Mouse (Mus musculus) forebrain, embryonic 13.5 days (tissue): ENCODE results near the gene Gm9733. TPM values are rescaled to one million over a fixed set of nuclear protein-coding genes. Genes with fewer than 3 reads are reported as not detected.
"Not testable (repeated sequence)": the region's sequence is repeated elsewhere in the genome, so short reads cannot be mapped to it uniquely, and the experiment has no call there.

Experiments used
- ATAC-seq: fragments of 200-750 bp; cut with Nextera tagmentation; 2 replicates; pipeline ENCODE4 v1.8.0; 2017
- H3K27ac ChIP-seq: fragments of 300-500 bp; sonication (generic); 2 replicates; pipeline ENCODE4 v1.5.1; 2015; ENCODE audit warnings: inconsistent platforms, mild to moderate bottlenecking, moderate library complexity
- H3K27me3 ChIP-seq: fragments of 300-500 bp; sonication (generic); 2 replicates; pipeline ENCODE4 v1.6.1; 2015; ENCODE audit warnings: mild to moderate bottlenecking, inconsistent platforms
- H3K36me3 ChIP-seq: fragments of 300-500 bp; sonication (generic); 2 replicates; pipeline ENCODE4 v1.6.1; 2015; ENCODE audit warnings: mild to moderate bottlenecking, inconsistent platforms; ENCODE audit not compliant: poor library complexity, severe bottlenecking
- H3K4me1 ChIP-seq: fragments of 300-500 bp; sonication (generic); 2 replicates; pipeline ENCODE4 v1.6.1; 2015; ENCODE audit warnings: inconsistent platforms
- H3K4me2 ChIP-seq: fragments of 300-500 bp; sonication (generic); 2 replicates; pipeline ENCODE4 v1.6.1; 2015; ENCODE audit warnings: inconsistent platforms, mild to moderate bottlenecking, moderate library complexity
- H3K4me3 ChIP-seq: fragments of 300-500 bp; sonication (generic); 2 replicates; pipeline ENCODE4 v1.5.1; 2015; ENCODE audit warnings: mild to moderate bottlenecking, inconsistent platforms
- H3K9ac ChIP-seq: fragments of 300-500 bp; sonication (generic); 2 replicates; pipeline ENCODE4 v1.6.1; 2015; ENCODE audit warnings: mild to moderate bottlenecking, inconsistent platforms
- H3K9me3 ChIP-seq: fragments of 300-500 bp; sonication (generic); replicated peaks from 2 replicates; pipeline ENCODE4 v1.6.1; 2016; ENCODE audit warnings: inconsistent platforms
- WGBS: fragments of 180-500 bp; shearing (Covaris S2); methylation state at CpG from one replicate; pipeline ENCODE4 v1.1.7; 2015; 5-methylcytosine and 5-hydroxymethylcytosine counted together
- polyA plus RNA-seq: library from polyadenylated mRNA; unstranded; fragments of >200 nt; fragmentation: Nextera tagmentation; extraction: Ambion mirVana; gene quantifications from 2 replicates; pipeline ENCODE4 v1.2.1, GENCODE M21; 2015

Gm9733 gene
- not detected in 2 replicates for polyA plus RNA-seq

- Histone ChIP-seq H3K9ac (no peak within 1 kb of the TSS), H3K9me3 (no peaks in the 10 kb centered on the region), H3K4me2 (no peak within 1 kb of the TSS), H3K36me3 (no peaks in the 10 kb centered on the region), H3K27me3 (no peaks in the 10 kb centered on the region), H3K4me1 (no peaks in the 10 kb centered on the region), H3K27ac (no peak within 1 kb of the TSS), H3K4me3 (no peak within 1 kb of the TSS)
- no peak for ATAC-seq
- 92% methylated on average over 3 of the region's 3 CpGs for WGBS
Observed at GRCm38 (mm10) chr3:15332063-15332462, at the start of gene Gm9733. TSS of gene Gm9733 (minus strand) at chr3:15332302.

DNA sequence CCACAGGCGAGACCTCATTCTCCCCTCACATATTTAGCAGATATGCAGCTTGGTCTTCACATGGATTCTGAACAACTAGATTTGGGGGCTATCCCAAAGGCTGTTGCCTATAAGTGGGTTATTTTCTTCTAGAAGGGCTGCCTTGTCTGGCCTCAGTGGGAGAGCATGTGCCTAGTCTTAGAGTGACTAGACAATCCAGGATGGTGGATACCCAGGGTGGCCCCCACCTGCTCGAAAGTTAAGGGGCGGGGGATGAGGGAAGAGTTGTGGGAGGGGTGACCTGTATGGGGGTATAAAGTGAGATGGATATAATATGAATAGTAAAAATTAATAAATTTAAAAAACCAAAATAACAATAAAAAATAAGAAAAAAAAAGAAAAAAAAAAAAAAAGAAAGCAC is 23.6 kb upstream of the Gm9733 start:
- H3K9ac ChIP-seq, H3K4me3 ChIP-seq, H3K4me1 ChIP-seq, H3K9me3 ChIP-seq, ATAC-seq, H3K36me3 ChIP-seq, H3K27ac ChIP-seq, H3K27me3 ChIP-seq, H3K4me2 ChIP-seq: not testable (repeated sequence)
- 86% methylated on average over 3 of the region's 3 CpGs for WGBS

- H3K9ac ChIP-seq, H3K36me3 ChIP-seq, H3K4me1 ChIP-seq, ATAC-seq, H3K4me3 ChIP-seq, H3K27ac ChIP-seq, H3K9me3 ChIP-seq, H3K4me2 ChIP-seq, H3K27me3 ChIP-seq: not testable (repeated sequence)
- WGBS, result 91% methylated on average over 1 of the region's 2 CpGs
Observed at GRCm38 (mm10) chr3:15350318-15350717, 18.2 kb upstream of the Gm9733 start.

GRCm38 (mm10) chr3:15345606-15346005 is 13.5 kb upstream of the Gm9733 start:
- H3K36me3 ChIP-seq, H3K9me3 ChIP-seq, H3K27me3 ChIP-seq, H3K4me1 ChIP-seq, H3K4me2 ChIP-seq, ATAC-seq, H3K4me3 ChIP-seq, H3K27ac ChIP-seq, H3K9ac ChIP-seq: not testable (repeated sequence)
- WGBS, result 59% methylated on average over 3 of the region's 3 CpGs

DNA sequence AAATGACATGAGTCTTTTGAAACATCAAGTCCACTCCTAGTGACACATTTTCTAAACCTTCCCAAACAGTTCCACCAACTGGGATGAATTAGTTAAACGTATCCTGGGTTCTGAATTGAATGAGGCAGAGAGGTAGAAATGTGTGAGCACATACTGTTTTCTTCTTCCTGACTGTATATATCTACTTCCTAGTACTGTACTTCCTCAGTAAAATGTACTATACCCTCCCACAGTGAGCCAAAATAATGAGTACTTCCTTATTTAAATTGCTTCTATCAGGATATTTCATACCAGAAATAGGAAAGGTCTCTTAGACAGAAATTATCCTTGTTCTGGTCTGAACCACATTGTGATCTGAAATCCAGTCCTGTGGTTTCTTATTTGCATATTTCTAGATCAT is 8.2 kb upstream of the Gm9733 start:
- no peak overlapping the region for H3K9ac ChIP-seq
- H3K9me3 ChIP-seq, result no peaks in the 10 kb centered on the region
- no peak overlapping the region for H3K4me3 ChIP-seq
- ATAC-seq, result no peak
- no peaks in the 10 kb centered on the region for H3K4me1 ChIP-seq
- no peaks in the 10 kb centered on the region for H3K27me3 ChIP-seq
- no peaks in the 10 kb centered on the region for H3K36me3 ChIP-seq
- H3K4me2 ChIP-seq, result no peak overlapping the region
- no peak overlapping the region for H3K27ac ChIP-seq
- 68% methylated on average over 1 of the region's 1 CpGs for WGBS

DNA sequence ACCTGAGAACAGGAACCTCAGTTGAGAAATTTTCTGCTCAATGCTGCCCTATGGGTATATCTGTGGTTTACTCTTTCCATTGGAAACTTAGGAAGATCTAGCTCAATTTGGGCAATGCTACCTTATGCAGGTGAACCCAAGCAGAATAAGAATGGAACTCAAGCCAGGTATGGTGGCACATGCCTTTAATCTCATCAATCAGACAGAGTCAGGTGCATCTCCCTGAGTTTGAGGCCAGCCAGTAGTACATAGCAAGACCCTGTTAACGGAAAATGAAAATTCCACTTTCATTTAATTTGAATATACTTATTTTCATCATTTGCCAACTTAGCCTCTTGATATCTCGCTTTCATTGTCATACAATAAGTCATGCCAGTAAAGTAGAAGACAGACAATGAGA is 2.1 kb upstream of the Gm9733 start:
- no peak overlapping the region for H3K4me2 ChIP-seq
- 72% methylated on average over 2 of the region's 2 CpGs for WGBS
- ATAC-seq, result no peak; the same call in 1 of the 2 replicates

GRCm38 (mm10) chr3:15331545-15331944 is 557 bp downstream of the Gm9733 start:
- H3K27me3 ChIP-seq, result no peaks in the 10 kb centered on the region
- H3K27ac ChIP-seq, result no peak overlapping the region
- H3K4me3 ChIP-seq, result no peak overlapping the region
- no peaks in the 10 kb centered on the region for H3K36me3 ChIP-seq
- no peak overlapping the region for H3K9ac ChIP-seq
- H3K4me2 ChIP-seq, result no peak overlapping the region
- 73% methylated on average over 3 of the region's 3 CpGs for WGBS
- H3K9me3 ChIP-seq, result no peaks in the 10 kb centered on the region
- ATAC-seq, result no peak
- H3K4me1 ChIP-seq, result no peaks in the 10 kb centered on the region

More for the DNA sequence above, 2.1 kb upstream of the Gm9733 start:
- Histone ChIP-seq H3K27ac (no peak overlapping the region), H3K4me1 (no peaks in the 10 kb centered on the region), H3K4me3 (no peak overlapping the region), H3K27me3 (no peaks in the 10 kb centered on the region), H3K9ac (no peak overlapping the region), H3K9me3 (no peaks in the 10 kb centered on the region), H3K36me3 (no peaks in the 10 kb centered on the region)

- Histone ChIP-seq H3K9me3 (no peaks in the 10 kb centered on the region), H3K4me1 (no peaks in the 10 kb centered on the region), H3K36me3 (no peaks in the 10 kb centered on the region), H3K4me3 (no peak overlapping the region), H3K27me3 (no peaks in the 10 kb centered on the region), H3K27ac (no peak overlapping the region), H3K4me2 (no peak overlapping the region), H3K9ac (no peak overlapping the region)
- no peak for ATAC-seq
Observed at GRCm38 (mm10) chr3:15329549-15329948, 2.6 kb downstream of the Gm9733 start.

- Histone ChIP-seq H3K27me3 (no peaks in the 10 kb centered on the region), H3K27ac (no peak overlapping the region), H3K4me1 (no peaks in the 10 kb centered on the region), H3K36me3 (no peaks in the 10 kb centered on the region), H3K9ac (no peak overlapping the region), H3K9me3 (no peaks in the 10 kb centered on the region), H3K4me2 (no peak overlapping the region), H3K4me3 (no peak overlapping the region)
- WGBS, result 91% methylated on average over 6 of the region's 6 CpGs
- ATAC-seq, result no peak
Observed at GRCm38 (mm10) chr3:15284424-15285328, 47.4 kb downstream of the Gm9733 start.

DNA sequence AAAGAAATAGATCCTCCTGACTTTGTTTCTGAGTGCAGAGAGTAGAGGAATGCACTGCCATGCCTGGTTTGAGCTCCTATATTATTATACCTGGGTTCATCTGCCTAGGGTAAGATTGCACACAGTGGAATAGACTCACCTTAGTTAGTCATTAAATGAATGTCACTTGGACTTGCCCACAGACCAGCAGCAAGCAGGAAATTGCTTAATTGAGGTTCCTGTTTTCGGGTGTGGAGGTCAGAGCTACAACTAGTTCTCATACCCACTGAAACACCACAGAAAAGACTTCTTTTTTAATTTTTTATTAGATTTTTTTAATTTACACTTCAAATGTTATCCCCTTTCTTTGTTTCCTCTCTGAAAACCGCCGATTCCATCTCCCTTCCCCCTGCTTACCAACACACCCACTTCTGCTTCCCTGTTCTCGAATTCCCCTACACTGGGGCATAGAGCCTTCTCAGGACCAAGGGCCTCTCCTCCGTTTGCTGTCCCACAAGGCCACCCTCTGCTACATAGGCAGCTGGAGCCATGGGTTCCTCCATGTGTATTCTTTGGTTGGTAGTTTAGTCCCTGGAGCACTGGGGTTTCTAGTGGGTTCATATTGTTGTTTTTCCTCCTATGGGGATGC is 56.1 kb downstream of the Gm9733 start:
- H3K4me3 ChIP-seq, result no peak overlapping the region
- H3K9me3 ChIP-seq, result no peaks in the 10 kb centered on the region
- no peak for ATAC-seq
- no peak overlapping the region for H3K9ac ChIP-seq
- H3K4me1 ChIP-seq, result no peaks in the 10 kb centered on the region
- H3K36me3 ChIP-seq, result no peaks in the 10 kb centered on the region
- 78% methylated on average over 5 of the region's 5 CpGs for WGBS
- H3K27me3 ChIP-seq, result no peaks in the 10 kb centered on the region
- H3K27ac ChIP-seq, result no peak overlapping the region
- H3K4me2 ChIP-seq, result no peak overlapping the region

GRCm38 (mm10) chr3:15264450-15264849 is 67.7 kb downstream of the Gm9733 start:
- Histone ChIP-seq H3K9me3 (no peaks in the 10 kb centered on the region), H3K9ac (no peak overlapping the region), H3K4me3 (no peak overlapping the region), H3K4me2 (no peak overlapping the region), H3K36me3 (no peaks in the 10 kb centered on the region), H3K4me1 (no peaks in the 10 kb centered on the region), H3K27ac (no peak overlapping the region), H3K27me3 (no peaks in the 10 kb centered on the region)
- no peak for ATAC-seq
- 11% methylated on average over 3 of the region's 3 CpGs for WGBS

DNA sequence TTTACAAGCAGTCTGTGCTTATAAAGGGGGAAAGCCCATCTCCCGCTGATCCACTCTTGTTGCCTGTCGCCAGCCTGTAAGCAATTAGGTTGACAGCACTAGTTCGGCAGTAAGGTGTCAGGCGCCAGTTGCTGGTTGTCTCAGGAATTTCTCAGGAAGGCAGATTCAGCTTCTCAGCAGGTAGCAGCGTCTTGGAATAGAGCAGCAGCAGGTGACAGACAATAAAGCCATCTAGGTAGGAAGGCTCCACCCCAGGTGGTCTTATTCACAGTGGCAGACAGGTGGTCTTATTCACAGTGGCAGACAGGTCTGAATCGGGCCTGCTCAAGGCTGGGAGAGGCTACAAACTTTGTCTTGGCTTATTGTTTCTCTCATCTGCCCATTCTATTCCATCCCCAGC is 76.4 kb downstream of the Gm9733 start:
- Histone ChIP-seq H3K9me3 (no peaks in the 10 kb centered on the region), H3K4me2 (no peak overlapping the region), H3K27ac (no peak overlapping the region), H3K27me3 (no peaks in the 10 kb centered on the region), H3K9ac (no peak overlapping the region), H3K4me3 (no peak overlapping the region), H3K4me1 (no peaks in the 10 kb centered on the region), H3K36me3 (no peaks in the 10 kb centered on the region)
- no peak for ATAC-seq
- WGBS, result 67% methylated on average over 6 of the region's 6 CpGs
